Mouse (Mus musculus): ENCODE results near the gene A630023A22Rik.

DNA sequence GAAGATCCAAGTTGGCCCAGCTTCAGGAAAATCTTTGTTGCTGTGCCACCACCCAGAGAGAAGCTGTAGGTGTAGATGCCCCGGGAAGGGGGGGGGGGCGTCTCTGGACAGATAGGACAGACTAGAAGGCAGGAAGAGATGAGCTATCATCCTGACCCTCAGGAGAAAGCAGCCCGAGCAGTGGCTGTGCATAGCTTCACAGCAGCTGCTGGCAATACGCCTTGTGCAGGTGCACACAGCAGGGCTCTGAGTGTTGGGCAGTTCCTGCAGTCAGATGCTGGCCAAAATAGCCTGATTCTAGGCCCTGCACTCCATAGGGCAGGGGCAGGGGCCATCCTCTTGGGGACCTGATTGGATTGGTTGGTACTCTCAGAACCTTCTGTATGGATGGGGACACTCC is 15.7 kb downstream of the A630023A22Rik start:
- TF ChIP-seq CTCF (IDR thresholded peaks at IDR 0.05; ENCODE audit: borderline replicate concordance, insufficient read depth, low read depth, low read length) (no peak), POLR2A (IDR thresholded peaks at IDR 0.05; ENCODE audit: borderline replicate concordance, insufficient read depth, low read length) (no peak)
